Mouse (Mus musculus) cerebellum, adult 9-11 months (tissue): ENCODE data around the gene Zfp692.

Experiments
- DNase-seq: peaks from one replicate; pipeline ENCODE4 v3.0.0; 2022

The Zfp692 gene

GRCm38 (mm10) chr11:58314069-58314468, 7.2 kb downstream of the Zfp692 start:
- peak; percentile 55 for DNase-seq

GRCm38 (mm10) chr11:58315536-58316168, 8.8 kb downstream of the Zfp692 start:
- DNase-seq = no peak

- DNase-seq = no peak
Observed at GRCm38 (mm10) chr11:58316344-58316743, 9.5 kb downstream of the Zfp692 start.

- no peak for DNase-seq
Observed at GRCm38 (mm10) chr11:58316768-58317390, 10.0 kb downstream of the Zfp692 start.

GRCm38 (mm10) chr11:58322824-58323569, 16.1 kb downstream of the Zfp692 start:
- peak; percentile 99 for DNase-seq

GRCm38 (mm10) chr11:58323570-58324340, 16.9 kb downstream of the Zfp692 start:
- DNase-seq = no peak

GRCm38 (mm10) chr11:58324614-58325229, 17.9 kb downstream of the Zfp692 start:
- no peak for DNase-seq

- DNase-seq = no peak
Observed at GRCm38 (mm10) chr11:58326781-58327180, 19.9 kb downstream of the Zfp692 start.

- DNase-seq = no peak
Observed at GRCm38 (mm10) chr11:58329906-58330275, 23.0 kb downstream of the Zfp692 start.

GRCm38 (mm10) chr11:58330276-58331148, 23.6 kb downstream of the Zfp692 start, which contains the start of the genes Zfp672 and Sh3bp5l:
Zfp672 (minus strand) TSS chr11:58330339.
Sh3bp5l (plus strand) TSS chr11:58330724.
- DNase-seq = peak; percentile 93

- DNase-seq = peak; percentile 75
Observed at GRCm38 (mm10) chr11:58331149-58331495, 24.3 kb downstream of the Zfp692 start.

- peak; percentile 60 for DNase-seq
Observed at GRCm38 (mm10) chr11:58331546-58331945, 24.7 kb downstream of the Zfp692 start.

GRCm38 (mm10) chr11:58334746-58335145, 27.9 kb downstream of the Zfp692 start:
- peak; percentile 56 for DNase-seq

- no peak for DNase-seq
Observed at GRCm38 (mm10) chr11:58346745-58347144, 39.9 kb downstream of the Zfp692 start.

GRCm38 (mm10) chr11:58350628-58351027, 43.8 kb downstream of the Zfp692 start:
- no peak for DNase-seq

GRCm38 (mm10) chr11:58351179-58351578, 44.3 kb downstream of the Zfp692 start:
- no peak for DNase-seq

- DNase-seq = no peak
Observed at GRCm38 (mm10) chr11:58352681-58353548, 46.0 kb downstream of the Zfp692 start.

- no peak for DNase-seq
Observed at GRCm38 (mm10) chr11:58353709-58354108, 46.8 kb downstream of the Zfp692 start.

GRCm38 (mm10) chr11:58354476-58354875, 47.6 kb downstream of the Zfp692 start:
- DNase-seq = no peak

GRCm38 (mm10) chr11:58354927-58355326, 48.1 kb downstream of the Zfp692 start:
- DNase-seq = no peak

GRCm38 (mm10) chr11:58357042-58357441, 50.2 kb downstream of the Zfp692 start:
- DNase-seq = no peak
